ENCODE assay signal across 7 mouse cellular contexts in genomic region chr13:104228384-104229066, GRCm38 (mm10). TPM values are rescaled to one million over a fixed set of nuclear protein-coding genes. Genes with fewer than 3 reads are reported as not detected.
DNase-seq lines count a peak whose midpoint lies in the region; ATAC-seq and TF ChIP-seq lines count a peak whose summit lies in the region.

Cenpk (plus strand) TSS chr13:104228611.
Ppwd1 (minus strand) TSS chr13:104228843.

- intact Hi-C loops in left cerebral cortex, postnatal 4 days (cut with DNase I) = no loop called here

- peak; percentile 97 for DNase-seq in adrenal gland, postnatal 10 days
- peak; percentile 98 for DNase-seq in embryonic facial prominence, embryonic 10.5 days (ENCODE audit: low spot score)
- peak; percentile 66 for DNase-seq in gonadal fat pad, adult 2 months (ENCODE audit: low read depth)
- DNase-seq in left cerebral cortex, postnatal 4 days = peak; percentile 96

- H3K9me3 ChIP-seq in embryonic facial prominence, embryonic 10.5 days = no peaks in the 10 kb centered on the region
- no peaks in the 10 kb centered on the region for H3K9me3 ChIP-seq in intestine, postnatal 0 days (ENCODE audit: control insufficient read depth)
- no peaks in the 10 kb centered on the region for H3K9me3 ChIP-seq in midbrain, embryonic 12.5 days

- no peaks in the 10 kb centered on the region for H3K27me3 ChIP-seq in embryonic facial prominence, embryonic 10.5 days (replicated peaks; ENCODE audit: low read depth, poor library complexity, severe bottlenecking)
- H3K27me3 ChIP-seq in intestine, postnatal 0 days (replicated peaks; ENCODE audit: control insufficient read depth, insufficient read depth, low read length) = no peaks in the 10 kb centered on the region
- no peaks in the 10 kb centered on the region for H3K27me3 ChIP-seq in midbrain, embryonic 12.5 days
- H3K27me3 ChIP-seq in small intestine, adult 2 months (ENCODE audit: control insufficient read depth, insufficient read depth, low read length) = no peaks in the 10 kb centered on the region

- peak within 1 kb of the TSS; percentile 85 for H3K9ac ChIP-seq in intestine, postnatal 0 days (ENCODE audit: low read depth, low read length)
- peak within 1 kb of the TSS; percentile 84 for H3K9ac ChIP-seq in midbrain, embryonic 12.5 days (replicated peaks)

- H3K27ac ChIP-seq in embryonic facial prominence, embryonic 10.5 days (replicated peaks) = peak within 1 kb of the TSS; percentile 97
- H3K27ac ChIP-seq in intestine, postnatal 0 days (ENCODE audit: low read depth, low read length) = peak within 1 kb of the TSS; percentile 94
- H3K27ac ChIP-seq in midbrain, embryonic 12.5 days (replicated peaks) = peak within 1 kb of the TSS; percentile 90
- peak within 1 kb of the TSS; percentile 94 for H3K27ac ChIP-seq in small intestine, adult 2 months (ENCODE audit: insufficient read depth, low read depth, low read length)

- peak within 1 kb of the TSS; percentile 74 for H3K4me2 ChIP-seq in intestine, postnatal 0 days (replicated peaks; ENCODE audit: low read depth)
- peak within 1 kb of the TSS; percentile 79 for H3K4me2 ChIP-seq in midbrain, embryonic 12.5 days (replicated peaks)

- H3K4me3 ChIP-seq in embryonic facial prominence, embryonic 10.5 days = peak within 1 kb of the TSS; percentile 77
- H3K4me3 ChIP-seq in intestine, postnatal 0 days (ENCODE audit: low read depth, low read length) = peak within 1 kb of the TSS; percentile 91
- H3K4me3 ChIP-seq in midbrain, embryonic 12.5 days = peak within 1 kb of the TSS; percentile 81
- peak within 1 kb of the TSS; percentile 90 for H3K4me3 ChIP-seq in small intestine, adult 2 months (ENCODE audit: low read depth, low read length)

- TF ChIP-seq CTCF in intestine, postnatal 0 days (IDR thresholded peaks at IDR 0.05; ENCODE audit: low read depth) = no peak
- 0 out of 2 replicates have a peak, but pooled peaks have one; percentile 3 for TF ChIP-seq CTCF in small intestine, adult 2 months (IDR thresholded peaks at IDR 0.05; ENCODE audit: extremely low read depth, insufficient read length, insufficient replicate concordance, low read depth, low read length)

- H3K36me3 ChIP-seq in embryonic facial prominence, embryonic 10.5 days (replicated peaks) = peaks cover 23% of the 10 kb centered on the region
- peaks cover 4% of the 10 kb centered on the region; the same call in 1 of the 2 replicates for H3K36me3 ChIP-seq in intestine, postnatal 0 days (ENCODE audit: control insufficient read depth, insufficient read depth)
- H3K36me3 ChIP-seq in midbrain, embryonic 12.5 days = peaks cover 7% of the 10 kb centered on the region
- 0 out of 2 replicates have a peak, but pooled peaks cover 1% of the 10 kb centered on the region for H3K36me3 ChIP-seq in small intestine, adult 2 months (ENCODE audit: control insufficient read depth, insufficient read depth, low read length)

- TF ChIP-seq POLR2A in small intestine, adult 2 months (IDR thresholded peaks at IDR 0.05; ENCODE audit: low read depth, low read length) = peak; percentile 72

- WGBS in embryonic facial prominence, embryonic 10.5 days = under 1% methylated on average over 55 of the region's 55 CpGs
- WGBS in intestine, postnatal 0 days = under 1% methylated on average over 55 of the region's 55 CpGs
- WGBS in midbrain, embryonic 12.5 days = under 1% methylated on average over 55 of the region's 55 CpGs
- WGBS in small intestine, adult 2 months = under 1% methylated on average over 55 of the region's 55 CpGs

- H3K4me1 ChIP-seq in embryonic facial prominence, embryonic 10.5 days = peaks cover 22% of the 10 kb centered on the region
- no peaks in the 10 kb centered on the region for H3K4me1 ChIP-seq in intestine, postnatal 0 days (replicated peaks; ENCODE audit: control insufficient read depth, insufficient read depth, low read length)
- H3K4me1 ChIP-seq in midbrain, embryonic 12.5 days = peaks cover 12% of the 10 kb centered on the region
- H3K4me1 ChIP-seq in small intestine, adult 2 months (ENCODE audit: control insufficient read depth, insufficient read depth, insufficient read length, low read length) = no peaks in the 10 kb centered on the region

- peak; percentile 100 for ATAC-seq in intestine, postnatal 0 days
- peak; percentile 100 for ATAC-seq in midbrain, embryonic 12.5 days (ENCODE audit: low FRiP score, low read depth)

RNA-seq across cellular contexts. Expression of gene Cenpk, which starts in this region (rescaled TPM):
- total RNA-seq in adrenal gland, postnatal 10 days (2021) = 1 to 10 TPM; 6.7 to 7.7 TPM
- 85.3 and 97.2 TPM in 2 replicates for polyA plus RNA-seq in embryonic facial prominence, embryonic 10.5 days (2016; fragmentation: Nextera tagmentation; extraction: Ambion mirVana)
- 0.14 and 0.27 TPM in 2 replicates for polyA plus RNA-seq in gonadal fat pad, adult 2 months (2012; rRNA removed)
- 23.9 and 25.1 TPM in 2 replicates for polyA plus RNA-seq in intestine, postnatal 0 days (2015; fragmentation: Nextera tagmentation; extraction: Ambion mirVana)
- total RNA-seq in left cerebral cortex, postnatal 4 days (2021) = 1 to 10 TPM; 3.4 to 5.1 TPM
- polyA plus RNA-seq in midbrain, embryonic 12.5 days (2016; fragmentation: Nextera tagmentation; extraction: Ambion mirVana) = 64.0 and 68.2 TPM in 2 replicates
- polyA plus RNA-seq in small intestine, adult 2 months (2012; rRNA removed) = 0.11 TPM in 1 of 2 replicates, not detected in the other

RNA-seq across cellular contexts. Expression of gene Ppwd1, which starts in this region (rescaled TPM):
- total RNA-seq in adrenal gland, postnatal 10 days (2021) = 10 to 100 TPM; 15.0 to 18.3 TPM
- polyA plus RNA-seq in embryonic facial prominence, embryonic 10.5 days (2016; fragmentation: Nextera tagmentation; extraction: Ambion mirVana) = 19.8 and 21.6 TPM in 2 replicates
- polyA plus RNA-seq in gonadal fat pad, adult 2 months (2012; rRNA removed) = 2.0 and 2.7 TPM in 2 replicates
- polyA plus RNA-seq in intestine, postnatal 0 days (2015; fragmentation: Nextera tagmentation; extraction: Ambion mirVana) = 5.0 and 6.3 TPM in 2 replicates
- 10 to 100 TPM; 10.9 to 12.5 TPM for total RNA-seq in left cerebral cortex, postnatal 4 days (2021)
- polyA plus RNA-seq in midbrain, embryonic 12.5 days (2016; fragmentation: Nextera tagmentation; extraction: Ambion mirVana) = 13.2 and 13.6 TPM in 2 replicates
- polyA plus RNA-seq in small intestine, adult 2 months (2012; rRNA removed) = 0.25 and 0.27 TPM in 2 replicates

Comparison
In these comparisons a context has a peak if more than half of its experiments do, and no peak if none do; other contexts are left out.
1. Peak in every context shown above with its lines: DNase-seq, ATAC-seq, H3K4me3 ChIP-seq and H3K27ac ChIP-seq.
2. RNA of gene Cenpk (polyA plus RNA-seq): 85.3 to 97.2 TPM in embryonic facial prominence, embryonic 10.5 days, 64.0 to 68.2 TPM in midbrain, embryonic 12.5 days and 23.9 to 25.1 TPM in intestine, postnatal 0 days; 0.14 to 0.27 TPM in gonadal fat pad, adult 2 months and 0.11 TPM in small intestine, adult 2 months; every median in the first group is over 10 times any median in the second.